Mouse (Mus musculus) cerebellum, adult 18-20 months (tissue): Measurements from ENCODE around the gene Smyd3.

ENCODE experiments used
- DNase-seq, 2 experiments: peaks; one replicate each; pipeline ENCODE4 v3.0.0; 2021

Gene Smyd3

GRCm38 (mm10) chr1:179281401-179282121 is 236.3 kb downstream of the Smyd3 start:
- DNase-seq = no peak

- DNase-seq = no peak
Observed at GRCm38 (mm10) chr1:179279116-179279515, 238.7 kb downstream of the Smyd3 start.

- no peak for DNase-seq
Observed at GRCm38 (mm10) chr1:179277346-179277745, 240.5 kb downstream of the Smyd3 start.

- DNase-seq = no peak
Observed at GRCm38 (mm10) chr1:179276866-179277265, 241.0 kb downstream of the Smyd3 start.

GRCm38 (mm10) chr1:179272926-179273325 is 244.9 kb downstream of the Smyd3 start:
- DNase-seq = no peak

- no peak for DNase-seq
Observed at GRCm38 (mm10) chr1:179272351-179272750, 245.5 kb downstream of the Smyd3 start.

- DNase-seq = no peak
Observed at GRCm38 (mm10) chr1:179266936-179267335, 250.9 kb downstream of the Smyd3 start.

GRCm38 (mm10) chr1:179261496-179261966 is 256.3 kb downstream of the Smyd3 start:
- peak; percentile 22 to 30 for DNase-seq

- DNase-seq = no peak
Observed at GRCm38 (mm10) chr1:179255826-179256512, 261.9 kb downstream of the Smyd3 start.

- DNase-seq = no peak
Observed at GRCm38 (mm10) chr1:179254531-179254930, 263.3 kb downstream of the Smyd3 start.

- DNase-seq = peak; percentile 36 to 43
Observed at GRCm38 (mm10) chr1:179252611-179253010, 265.2 kb downstream of the Smyd3 start.

- DNase-seq = no peak
Observed at GRCm38 (mm10) chr1:179250388-179250787, 267.5 kb downstream of the Smyd3 start.

- DNase-seq = no peak
Observed at GRCm38 (mm10) chr1:179243554-179243953, 274.3 kb downstream of the Smyd3 start.

GRCm38 (mm10) chr1:179240663-179241279 is 277.1 kb downstream of the Smyd3 start:
- no peak for DNase-seq

GRCm38 (mm10) chr1:179238639-179239038 is 279.2 kb downstream of the Smyd3 start:
- no peak for DNase-seq

- DNase-seq = peak in 1 of 2 experiments; percentile 30
Observed at GRCm38 (mm10) chr1:179237989-179238388, 279.9 kb downstream of the Smyd3 start.

GRCm38 (mm10) chr1:179236217-179236840 is 281.5 kb downstream of the Smyd3 start:
- DNase-seq = no peak

GRCm38 (mm10) chr1:179231777-179232661 is 285.8 kb downstream of the Smyd3 start:
- DNase-seq = peak; percentile 82 to 88

- DNase-seq = no peak
Observed at GRCm38 (mm10) chr1:179229515-179229914, 288.3 kb downstream of the Smyd3 start.

GRCm38 (mm10) chr1:179220290-179220689 is 297.6 kb downstream of the Smyd3 start:
- DNase-seq = no peak

- DNase-seq = no peak
Observed at GRCm38 (mm10) chr1:179218061-179218460, 299.8 kb downstream of the Smyd3 start.

GRCm38 (mm10) chr1:179217036-179217435 is 300.8 kb downstream of the Smyd3 start:
- peak; percentile 17 to 34 for DNase-seq
